Mouse (Mus musculus) 3T3-L1 (cell line): Measurements from ENCODE around the gene Lrriq4.
"Not testable (repeated sequence)": the region's sequence is repeated elsewhere in the genome, so short reads cannot be mapped to it uniquely, and the experiment has no call there.

ENCODE experiments used
- DNase-seq: peaks from one replicate; pipeline ENCODE4 v3.0.0-alpha.2; 2015; ENCODE audit warnings: low read depth, low spot score

The Lrriq4 gene

DNA sequence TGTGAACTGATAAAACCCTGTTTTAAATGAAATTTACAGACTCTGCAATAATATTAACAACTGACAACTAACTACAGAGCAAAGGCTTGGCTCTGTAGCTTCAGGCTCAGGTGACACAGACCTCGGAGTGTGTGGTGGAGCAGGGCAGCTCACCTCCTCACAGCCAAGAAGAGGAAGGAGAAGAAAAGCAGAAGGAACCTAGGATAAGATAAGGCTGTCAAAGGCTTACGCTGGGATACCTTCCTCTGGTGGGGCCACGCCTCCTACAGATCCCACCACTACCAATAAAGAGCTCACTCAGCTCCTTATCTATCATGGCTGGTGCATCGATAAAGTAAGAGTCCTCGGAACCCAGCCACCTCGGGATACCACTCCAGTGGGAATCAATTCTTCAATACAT, 38.9 kb downstream of the Lrriq4 start:
- no peak for DNase-seq

DNA sequence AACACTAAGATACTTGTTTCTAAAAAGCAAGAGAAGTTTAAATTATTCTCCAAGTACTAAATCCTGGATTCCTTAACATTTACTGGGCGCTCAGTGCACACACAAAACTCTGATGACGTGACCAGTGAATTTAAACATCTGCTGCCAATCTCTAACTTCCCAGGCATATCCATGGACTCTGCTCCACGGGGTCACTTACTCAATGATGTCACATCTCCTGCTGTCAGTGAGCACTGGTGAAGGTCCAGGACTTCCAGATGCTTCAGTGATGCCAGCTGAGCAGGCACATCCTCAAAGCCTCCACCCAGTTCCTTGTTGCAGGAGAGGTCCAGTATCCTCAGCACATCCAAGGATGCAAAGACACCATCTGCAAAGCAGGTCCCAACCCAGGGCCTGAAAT, 42.9 kb downstream of the Lrriq4 start:
- DNase-seq: no peak

DNA sequence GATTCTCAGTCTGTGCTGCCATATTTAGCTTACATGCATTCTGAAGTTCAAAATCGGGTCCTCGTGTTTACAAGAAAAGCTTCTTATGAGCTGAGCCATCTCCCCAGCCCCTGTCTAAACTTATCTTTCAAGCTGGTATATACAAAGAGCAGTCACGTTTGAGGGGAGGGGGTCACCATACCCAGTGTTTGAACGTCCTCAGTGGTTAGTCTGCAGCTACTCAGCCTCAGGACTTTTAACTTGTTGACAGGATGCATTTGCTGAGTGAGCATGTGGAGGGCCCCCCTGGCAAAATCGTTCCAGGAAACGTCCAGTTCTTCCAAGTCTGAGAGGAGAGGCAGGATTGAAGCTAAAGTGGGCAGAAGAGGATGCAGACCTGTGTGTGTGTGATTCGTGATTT, 46.7 kb downstream of the Lrriq4 start:
- DNase-seq: no peak

DNA sequence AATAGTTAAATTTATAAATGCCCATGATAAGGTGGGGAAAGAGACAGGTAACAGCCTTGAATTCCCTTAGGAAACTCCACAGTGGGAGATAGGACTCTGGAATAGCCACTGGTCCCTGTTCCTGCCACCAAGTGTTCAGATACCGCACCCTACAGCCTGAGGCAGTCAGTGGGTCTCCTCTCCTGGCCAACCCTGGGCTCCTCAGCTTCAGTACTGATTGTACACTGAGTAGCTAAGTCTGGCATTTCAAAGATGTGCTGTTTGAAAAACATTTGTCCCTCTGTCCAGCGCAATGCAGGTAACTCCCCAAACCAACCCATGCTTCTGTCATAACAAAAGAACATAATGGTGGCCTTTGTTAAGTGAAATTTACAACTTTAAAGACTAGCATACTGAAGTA, 51.4 kb downstream of the Lrriq4 start:
- DNase-seq: no peak

DNA sequence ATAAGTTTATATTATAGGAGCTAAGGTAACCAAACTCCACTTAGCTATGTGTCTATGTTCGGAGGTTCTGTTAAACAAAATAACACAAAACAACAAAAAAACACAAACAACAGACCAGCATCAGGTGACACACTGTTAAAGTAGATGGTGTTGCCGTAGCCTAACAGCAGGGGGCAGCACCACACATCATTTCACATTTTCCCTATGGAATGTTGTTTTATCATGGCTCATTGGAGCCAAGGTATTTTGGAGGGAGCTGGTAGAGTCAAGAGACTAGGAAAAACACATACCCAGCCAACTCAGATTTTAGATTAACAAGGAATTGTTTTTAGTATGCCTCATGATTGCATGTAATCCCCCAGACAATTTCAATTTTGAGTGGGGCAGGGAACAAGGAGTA, 52.0 kb downstream of the Lrriq4 start:
- peak; percentile 85 for DNase-seq

DNA sequence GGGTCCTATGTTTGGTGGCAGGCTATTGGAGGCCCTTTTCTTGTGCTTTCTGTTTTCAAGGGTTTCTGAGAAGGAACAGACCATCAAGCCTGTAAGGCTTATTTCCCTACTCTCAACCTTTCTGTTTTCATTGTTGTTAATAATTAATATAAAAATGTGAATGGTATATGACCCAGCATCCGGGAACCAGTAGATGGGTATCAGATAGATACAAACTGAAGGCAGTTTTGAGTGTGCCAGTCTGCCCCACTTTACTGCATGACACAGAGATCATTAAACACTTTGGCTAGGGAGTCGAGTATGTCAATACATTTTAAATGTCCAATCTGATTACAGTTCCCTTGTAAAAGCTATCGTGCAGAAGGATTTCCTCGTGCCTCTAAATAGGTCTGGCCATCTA, 53.6 kb downstream of the Lrriq4 start:
- no peak for DNase-seq

DNA sequence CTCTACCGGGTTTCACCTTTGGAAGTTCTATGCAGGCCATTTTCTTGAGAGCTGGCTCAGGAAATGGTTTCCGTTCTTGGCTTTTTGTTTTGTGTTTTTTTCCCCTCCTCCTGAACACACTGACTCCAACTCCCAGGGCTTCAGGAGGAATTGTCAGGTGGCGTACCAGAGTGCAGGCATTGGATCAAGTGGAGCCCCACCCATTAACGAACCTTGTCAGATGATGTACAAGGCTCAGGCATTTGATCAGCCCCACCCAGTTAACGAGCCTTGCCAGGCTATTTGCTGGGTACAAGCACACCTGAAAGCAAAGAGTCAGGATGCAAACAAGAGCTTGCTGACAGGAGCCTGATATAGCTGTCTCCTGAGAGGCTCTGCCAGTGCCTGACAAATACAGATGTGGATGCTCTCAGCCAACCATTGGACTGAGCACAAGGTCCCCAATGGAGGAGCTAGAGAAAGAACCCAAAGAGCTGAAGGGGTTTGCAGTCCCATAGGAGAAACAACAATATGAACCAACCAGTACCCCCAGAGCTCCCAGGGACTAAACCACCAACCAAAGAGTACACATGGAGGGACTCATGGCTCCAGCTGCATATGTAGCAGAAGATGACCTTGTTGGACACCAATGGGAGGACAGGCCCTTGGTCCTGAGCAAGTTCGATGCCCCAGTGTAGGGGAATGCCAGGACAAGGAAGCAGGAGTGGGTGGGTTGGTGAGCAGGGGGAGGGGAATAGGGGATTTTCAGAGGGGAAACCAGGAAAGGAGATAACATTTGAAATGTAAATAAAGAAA, 55.6 kb downstream of the Lrriq4 start, which contains the start of gene Lrrc31:
TSS of gene Lrrc31 (minus strand) at position 133 of the 795 bp plus-strand sequence.
- not testable (repeated sequence) for DNase-seq

DNA sequence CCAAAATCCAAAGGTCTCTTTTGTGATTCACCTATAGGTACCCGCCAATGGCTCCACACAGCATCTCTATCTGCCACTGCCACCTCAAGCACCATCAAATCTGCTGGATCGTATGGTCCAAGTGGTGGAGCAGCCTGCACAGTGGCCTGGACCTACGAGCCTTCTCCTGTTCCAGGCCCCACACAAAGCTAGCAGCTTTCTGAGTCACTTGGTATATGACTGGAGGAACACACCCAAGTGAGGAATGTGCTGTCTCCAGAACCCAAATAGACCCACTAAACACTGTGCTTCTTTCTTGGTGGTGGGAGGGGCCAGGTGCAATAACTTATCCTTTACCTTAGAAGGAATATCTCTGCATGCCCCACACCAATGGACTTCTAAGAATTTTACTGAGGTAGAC, 61.7 kb downstream of the Lrriq4 start:
- DNase-seq: peak; percentile 53

DNA sequence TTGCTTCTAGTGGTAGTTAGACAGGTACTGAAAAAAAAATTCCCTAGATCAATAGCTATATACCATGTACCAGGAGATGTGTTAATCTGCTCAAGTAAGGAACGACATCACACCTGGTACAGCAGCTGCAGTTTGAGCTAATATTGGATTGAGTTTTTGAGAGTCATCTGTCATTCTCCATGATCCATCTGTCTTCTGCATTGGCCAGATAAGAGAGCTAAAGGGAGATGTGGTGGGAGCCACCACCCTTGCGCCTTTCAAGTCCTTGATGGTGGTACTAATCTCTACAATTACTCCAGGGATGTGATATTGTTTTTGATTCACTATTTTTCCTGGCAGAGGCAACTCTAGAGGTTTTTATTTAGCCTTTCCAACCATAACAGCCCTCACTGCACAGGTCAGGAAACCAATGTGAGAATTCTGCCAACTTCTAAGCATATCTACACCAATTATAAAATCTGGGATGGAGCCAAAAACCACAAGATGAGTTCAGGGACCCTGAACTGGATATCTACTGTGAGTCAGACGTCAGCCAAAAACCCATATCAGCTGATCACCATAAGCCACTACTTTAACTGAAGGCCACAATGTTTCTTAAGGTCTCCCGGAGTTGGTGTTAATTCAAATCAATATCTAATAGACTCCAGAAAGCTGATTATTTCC, 62.4 kb downstream of the Lrriq4 start:
- DNase-seq: peak; percentile 68

DNA sequence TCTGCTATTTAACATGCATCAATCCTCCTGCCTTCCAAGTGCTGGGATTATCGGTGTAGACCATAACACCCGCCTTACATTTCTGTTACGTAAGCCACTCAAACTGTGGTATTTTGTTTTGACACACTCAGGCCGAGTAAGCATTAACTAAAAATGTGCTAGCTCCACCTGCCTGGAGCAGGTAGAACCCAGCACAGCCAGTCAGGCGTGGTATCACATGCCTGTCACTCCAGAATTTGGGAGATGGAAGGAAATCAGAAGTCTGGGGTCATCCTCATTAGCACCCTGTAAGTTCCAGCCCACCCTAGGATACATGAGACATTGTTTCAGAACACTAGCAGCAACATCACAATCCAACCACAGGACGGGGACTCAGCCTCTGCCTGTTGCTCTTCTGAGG, 65.9 kb downstream of the Lrriq4 start:
- DNase-seq: no peak

DNA sequence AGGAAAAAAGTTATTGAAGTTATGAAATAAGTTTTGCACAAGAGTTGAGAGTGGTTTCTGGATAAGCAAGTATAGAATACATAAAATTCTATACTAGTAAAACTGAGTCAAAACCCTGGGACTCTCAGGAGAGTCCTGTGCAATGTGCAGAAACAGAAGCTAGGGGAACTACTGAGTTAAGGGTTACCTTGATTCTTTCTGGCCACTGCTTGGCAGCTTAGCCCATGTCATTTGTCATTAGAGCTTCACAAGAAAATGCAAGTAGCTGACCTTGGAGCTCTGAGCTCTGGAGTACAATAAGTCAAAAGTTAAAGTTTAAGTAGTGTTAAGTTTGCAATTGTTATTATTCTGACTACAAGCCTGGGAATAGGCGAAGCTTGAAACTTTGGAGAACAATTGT, 69.0 kb downstream of the Lrriq4 start:
- no peak for DNase-seq

DNA sequence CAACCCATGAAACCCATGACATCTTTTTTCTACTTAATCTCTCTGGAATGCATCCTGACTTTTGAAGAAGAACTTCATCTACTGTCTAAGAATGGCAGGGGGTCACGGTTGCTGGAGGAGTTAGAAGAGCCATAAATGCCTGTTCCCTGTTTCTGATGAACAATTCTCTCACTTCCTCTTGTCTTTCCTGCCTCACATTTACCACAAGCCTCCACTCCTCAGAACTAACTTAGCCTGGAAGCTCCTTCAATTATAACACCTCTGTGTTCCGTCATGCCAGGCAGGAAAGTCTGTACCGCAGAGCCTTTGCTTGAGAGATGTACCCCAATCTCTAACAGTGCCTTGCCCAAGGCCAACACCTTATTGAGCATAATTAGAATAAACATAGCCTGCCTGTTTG, 74.3 kb downstream of the Lrriq4 start:
- no peak for DNase-seq
